Mouse (Mus musculus) liver, embryonic 14.5 days (tissue): ENCODE measurements around the gene Zfp131. TPM values are rescaled to one million over a fixed set of nuclear protein-coding genes. Genes with fewer than 3 reads are reported as not detected.

Experiments used
- ATAC-seq: fragments of 200-750 bp; cut with Nextera tagmentation; 2 replicates; pipeline ENCODE4 v1.8.0; 2017; ENCODE audit warnings: moderate number of reproducible peaks, mild to moderate bottlenecking, moderate library complexity; ENCODE audit not compliant: insufficient read depth
- DNase-seq, 3 experiments: peaks; one replicate each; pipeline ENCODE4 v3.0.0-alpha.2; 2012 to 2013; ENCODE audit warnings: low read depth in 3 of 3, low spot score in 3 of 3
- H3K27ac ChIP-seq: fragments of 300-500 bp; sonication (generic); 2 replicates; pipeline ENCODE4 v1.5.1; 2014; ENCODE audit warnings: moderate library complexity, mild to moderate bottlenecking, control low read depth, inconsistent platforms
- H3K27me3 ChIP-seq: fragments of 300-500 bp; sonication (generic); 2 replicates; pipeline ENCODE4 v1.6.1; 2014; ENCODE audit warnings: mild to moderate bottlenecking, low read length, moderate library complexity; ENCODE audit not compliant: control insufficient read depth, insufficient read depth
- H3K36me3 ChIP-seq: fragments of 300-500 bp; sonication (generic); replicated peaks from 2 replicates; pipeline ENCODE4 v1.6.1; 2014; ENCODE audit warnings: low read depth; ENCODE audit not compliant: control insufficient read depth, insufficient read depth
- H3K4me1 ChIP-seq, 2 experiments: fragments of 200-500 bp in 1 of 2; fragments of 300-500 bp in 1 of 2; sonication (generic) in 1 of 2; replicated peaks; 2 replicates each; pipeline ENCODE4 v1.6.1; 2012 to 2014; ENCODE audit warnings: antibody characterized with exemption in 1 of 2, inconsistent platforms in 1 of 2, low read length in 1 of 2; ENCODE audit not compliant: control insufficient read depth in 2 of 2, insufficient read depth in 2 of 2
- H3K4me2 ChIP-seq: fragments of 300-500 bp; sonication (generic); 2 replicates; pipeline ENCODE4 v1.6.1; 2014; ENCODE audit warnings: low read depth, mild to moderate bottlenecking, control low read depth, moderate library complexity
- H3K4me3 ChIP-seq, 2 experiments: fragments of 200-500 bp in 1 of 2; fragments of 300-500 bp in 1 of 2; sonication (generic) in 1 of 2; 2 replicates each; pipeline ENCODE4 v1.5.1; 2012 to 2014; ENCODE audit warnings: low read depth in 2 of 2, low read length in 2 of 2, mild to moderate bottlenecking in 2 of 2, control low read depth in 1 of 2, inconsistent platforms in 1 of 2, moderate library complexity in 1 of 2; ENCODE audit not compliant: insufficient read depth in 1 of 2
- H3K9ac ChIP-seq: fragments of 300-500 bp; sonication (generic); replicated peaks from 2 replicates; pipeline ENCODE4 v1.6.1; 2014; ENCODE audit warnings: mild to moderate bottlenecking, control low read depth, moderate library complexity
- H3K9me3 ChIP-seq: fragments of 300-500 bp; sonication (generic); 2 replicates; pipeline ENCODE4 v1.6.1; 2016; ENCODE audit warnings: low read length, mixed read lengths; ENCODE audit not compliant: control insufficient read depth
- CTCF ChIP-seq: IDR thresholded peaks from 2 replicates; pipeline ENCODE4 v1.5.1; 2016; ENCODE audit warnings: antibody characterized with exemption, low read depth, control low read depth
- EP300 ChIP-seq: IDR thresholded peaks from 2 replicates; pipeline ENCODE4 v1.6.1; 2016; ENCODE audit warnings: antibody characterized with exemption, low read depth
- WGBS: fragments of 180-500 bp; shearing (Covaris S2); extraction: QIAGEN DNeasy Blood & Tissue Kit; methylation state at CpG from one replicate; pipeline ENCODE4 v1.1.7; 2014; ENCODE audit not compliant: insufficient replicate concordance; 5-methylcytosine and 5-hydroxymethylcytosine counted together
- polyA plus RNA-seq, 2 experiments: library from polyadenylated mRNA; depleted of rRNA in 1 of 2; stranded (reverse) in 1 of 2; unstranded in 1 of 2; fragments of >200 nt; fragmentation: Nextera tagmentation in 1 of 2; extraction: Ambion mirVana in 1 of 2; gene quantifications; 2 replicates each; pipeline versions ENCODE4 v1.2.1 to v1.2.3; 2012 to 2014

Gene Zfp131
- polyA plus RNA-seq, 2 experiments, result 9.4 to 11.7 TPM

DNA sequence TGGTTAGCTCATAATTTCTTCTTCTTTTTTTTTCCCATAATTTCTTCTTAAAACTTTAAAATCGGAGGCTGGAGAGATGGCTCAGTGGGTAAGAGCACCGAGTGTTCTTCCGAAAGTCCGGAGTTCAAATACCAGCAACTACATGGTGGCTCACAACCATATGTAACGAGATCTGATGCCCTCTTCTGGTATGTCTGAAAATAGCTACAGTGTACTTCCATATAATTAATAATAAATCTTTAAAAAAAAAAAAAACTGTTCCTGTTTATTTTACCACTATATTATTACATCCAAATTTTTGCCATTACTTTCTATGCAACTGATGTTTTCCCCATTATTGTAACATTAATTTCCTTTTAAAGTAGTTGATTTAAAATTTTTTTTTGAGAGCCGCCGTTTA lies 66.1 kb downstream of the Zfp131 start:
- H3K4me1 ChIP-seq, result no peaks in the 10 kb centered on the region
- H3K9me3 ChIP-seq, result no peaks in the 10 kb centered on the region
- no peak for DNase-seq
- 67% methylated on average over 7 of the region's 7 CpGs for WGBS
- H3K4me3 ChIP-seq, result no peak overlapping the region
- no peak overlapping the region for H3K9ac ChIP-seq
- no peaks in the 10 kb centered on the region for H3K27me3 ChIP-seq
- H3K4me2 ChIP-seq, result no peak overlapping the region
- H3K36me3 ChIP-seq, result no peaks in the 10 kb centered on the region
- TF ChIP-seq CTCF (no peak), EP300 (no peak)
- no peak for ATAC-seq
- no peak overlapping the region for H3K27ac ChIP-seq

DNA sequence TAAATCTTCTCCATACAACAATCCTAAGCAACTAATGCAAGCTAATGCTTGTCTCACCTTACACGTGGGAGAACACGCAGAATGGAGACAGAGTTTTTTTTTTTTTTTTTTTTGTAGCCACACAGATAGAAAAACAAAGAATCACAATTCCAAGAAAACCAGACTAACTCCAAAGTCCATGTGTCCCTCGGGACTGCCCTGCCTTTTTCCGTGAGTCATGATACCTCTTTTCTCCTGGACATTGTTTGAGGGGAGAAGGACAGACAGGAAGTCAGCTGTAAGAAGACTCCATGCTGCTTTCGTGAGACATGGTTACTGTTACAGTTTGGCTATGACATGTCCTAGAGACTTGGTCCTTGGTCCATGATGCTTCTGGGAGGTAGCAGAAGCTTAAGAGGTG lies 67.3 kb downstream of the Zfp131 start:
- 56% methylated on average over 5 of the region's 5 CpGs for WGBS
- no peaks in the 10 kb centered on the region for H3K27me3 ChIP-seq
- TF ChIP-seq CTCF (no peak), EP300 (no peak)
- no peak overlapping the region for H3K4me3 ChIP-seq
- no peak overlapping the region for H3K4me2 ChIP-seq
- no peak for DNase-seq
- no peak for ATAC-seq
- H3K9ac ChIP-seq, result no peak overlapping the region
- H3K27ac ChIP-seq, result no peak overlapping the region
- H3K36me3 ChIP-seq, result no peaks in the 10 kb centered on the region
- no peaks in the 10 kb centered on the region for H3K4me1 ChIP-seq
- H3K9me3 ChIP-seq, result no peaks in the 10 kb centered on the region

DNA sequence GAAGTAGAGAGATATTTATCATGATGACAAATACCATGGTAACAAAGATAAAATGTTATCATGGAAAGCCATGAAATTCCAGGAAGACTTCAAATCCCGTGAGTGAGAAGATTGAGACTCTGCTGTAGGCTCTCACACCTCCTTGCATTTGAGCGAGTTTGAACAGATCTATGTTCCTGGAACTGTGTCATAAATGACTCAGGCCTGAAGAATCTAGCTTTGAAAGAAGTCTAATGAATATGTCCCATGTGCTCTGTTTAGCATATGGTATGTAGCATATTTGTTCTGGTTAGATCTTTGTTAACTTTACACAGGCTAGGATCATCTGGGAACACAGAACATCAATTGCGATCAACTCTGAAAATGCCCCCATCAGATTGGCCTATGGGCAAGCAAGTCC lies 68.2 kb downstream of the Zfp131 start:
- Histone ChIP-seq H3K9me3 (no peaks in the 10 kb centered on the region), H3K9ac (no peak overlapping the region), H3K36me3 (no peaks in the 10 kb centered on the region), H3K27ac (no peak overlapping the region), H3K27me3 (no peaks in the 10 kb centered on the region), H3K4me1 (no peaks in the 10 kb centered on the region), H3K4me2 (no peak overlapping the region), H3K4me3 (no peak overlapping the region)
- DNase-seq (no peak), ATAC-seq (no peak)
- TF ChIP-seq EP300, result no peak
- no peak for TF ChIP-seq CTCF
- 59% methylated on average over 3 of the region's 3 CpGs for whole genome bisulfite sequencing

DNA sequence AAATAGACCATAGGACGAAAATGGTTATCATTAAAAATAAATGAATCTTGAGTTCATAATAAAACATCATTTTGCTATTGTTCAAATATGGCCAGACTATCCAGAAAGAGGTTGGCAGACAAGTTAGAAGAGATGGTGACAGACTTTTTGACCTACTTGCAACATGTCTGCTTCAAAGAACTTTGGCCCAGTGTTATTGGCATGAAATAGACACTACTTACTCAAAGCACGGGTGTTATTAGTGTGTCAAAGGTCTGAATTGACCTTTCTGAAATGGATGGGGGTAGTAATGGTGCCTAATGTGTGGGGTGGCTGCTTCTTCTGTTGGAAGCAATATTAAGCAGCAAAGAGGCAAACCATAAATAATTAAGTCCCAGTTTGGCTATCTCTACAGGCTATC lies 74.6 kb downstream of the Zfp131 start:
- no peak overlapping the region for H3K4me2 ChIP-seq
- TF ChIP-seq EP300 (no peak), CTCF (no peak)
- no peak overlapping the region for H3K9ac ChIP-seq
- 54% methylated on average over 2 of the region's 2 CpGs for WGBS
- H3K36me3 ChIP-seq, result no peaks in the 10 kb centered on the region
- no peaks in the 10 kb centered on the region for H3K9me3 ChIP-seq
- DNase-seq, result no peak
- no peaks in the 10 kb centered on the region for H3K27me3 ChIP-seq
- H3K4me3 ChIP-seq, result no peak overlapping the region
- no peak overlapping the region for H3K27ac ChIP-seq
- no peak for ATAC-seq
- no peaks in the 10 kb centered on the region for H3K4me1 ChIP-seq

Other genes starting within 250 kb of the Zfp131 start
- 0.01 TPM in 1 of 2 replicates, not detected in the other for gene Ccl28, start 167.1 kb downstream of the Zfp131 start, polyA plus RNA-seq (2012; rRNA removed)
- not detected in 2 replicates for gene Ccl28, start 167.1 kb downstream of the Zfp131 start, polyA plus RNA-seq (2014; fragmentation: Nextera tagmentation; extraction: Ambion mirVana)
- 55.0 and 76.5 TPM in 2 replicates for gene Hmgcs1, start 100.5 kb downstream of the Zfp131 start, polyA plus RNA-seq (2012; rRNA removed)
- gene Hmgcs1, start 100.5 kb downstream of the Zfp131 start, polyA plus RNA-seq (2014; fragmentation: Nextera tagmentation; extraction: Ambion mirVana), result 110 and 137 TPM in 2 replicates
- 0.01 and 0.02 TPM in 2 replicates for gene Nim1k, start 35.0 kb downstream of the Zfp131 start, polyA plus RNA-seq (2012; rRNA removed)
- gene Nim1k, start 35.0 kb downstream of the Zfp131 start, polyA plus RNA-seq (2014; fragmentation: Nextera tagmentation; extraction: Ambion mirVana), result 0.13 TPM in 1 of 2 replicates, not detected in the other
- gene AF067063, start 39.3 kb upstream of the Zfp131 start, polyA plus RNA-seq (2012; rRNA removed), result not detected in 2 replicates
- gene AF067063, start 39.3 kb upstream of the Zfp131 start, polyA plus RNA-seq (2014; fragmentation: Nextera tagmentation; extraction: Ambion mirVana), result not detected in 2 replicates
- not detected in 2 replicates for gene D13Ertd608e, start 45.1 kb upstream of the Zfp131 start, polyA plus RNA-seq (2012; rRNA removed)
- not detected in 2 replicates for gene D13Ertd608e, start 45.1 kb upstream of the Zfp131 start, polyA plus RNA-seq (2014; fragmentation: Nextera tagmentation; extraction: Ambion mirVana)
- gene Tcstv1, start 103.9 kb upstream of the Zfp131 start, polyA plus RNA-seq (2012; rRNA removed), result not detected in 2 replicates
- not detected in 2 replicates for gene Tcstv1, start 103.9 kb upstream of the Zfp131 start, polyA plus RNA-seq (2014; fragmentation: Nextera tagmentation; extraction: Ambion mirVana)
- gene Gm21761, start 138.4 kb upstream of the Zfp131 start, polyA plus RNA-seq (2012; rRNA removed), result not detected in 2 replicates
- not detected in 2 replicates for gene Gm21761, start 138.4 kb upstream of the Zfp131 start, polyA plus RNA-seq (2014; fragmentation: Nextera tagmentation; extraction: Ambion mirVana)
- gene B020031M17Rik, start 159.9 kb upstream of the Zfp131 start, polyA plus RNA-seq (2012; rRNA removed), result not detected in 2 replicates
- not detected in 2 replicates for gene B020031M17Rik, start 159.9 kb upstream of the Zfp131 start, polyA plus RNA-seq (2014; fragmentation: Nextera tagmentation; extraction: Ambion mirVana)
- gene Gm36079, start 236.1 kb upstream of the Zfp131 start, polyA plus RNA-seq (2012; rRNA removed), result not detected in 2 replicates
- not detected in 2 replicates for gene Gm36079, start 236.1 kb upstream of the Zfp131 start, polyA plus RNA-seq (2014; fragmentation: Nextera tagmentation; extraction: Ambion mirVana)